Mouse (Mus musculus) lung, adult 2 months (tissue): ENCODE data around the gene Fam78a. TPM values are rescaled to one million over a fixed set of nuclear protein-coding genes. Genes with fewer than 3 reads are reported as not detected.

ENCODE experiments used
- DNase-seq: peaks from one replicate; pipeline ENCODE4 v3.0.0; 2022
- H3K4me1 ChIP-seq: fragments of 200-500 bp; 2 replicates; pipeline ENCODE4 v1.6.1; 2011; ENCODE audit warnings: low read length; ENCODE audit not compliant: control insufficient read depth, insufficient read depth
- H3K4me3 ChIP-seq: fragments of 200-500 bp; replicated peaks from 2 replicates; pipeline ENCODE3; 2011; ENCODE audit warnings: low read depth, mild to moderate bottlenecking, control low read depth, low read length; ENCODE audit errors: extremely low read depth
- CTCF ChIP-seq: fragments of 200-500 bp; IDR thresholded peaks from 2 replicates; pipeline ENCODE4 v1.5.1; 2011; ENCODE audit warnings: mild to moderate bottlenecking, low read length, control low read depth; ENCODE audit not compliant: insufficient read depth
- POLR2A ChIP-seq: fragments of 200-500 bp; IDR thresholded peaks from 2 replicates; pipeline ENCODE4 v1.6.1; 2011; ENCODE audit warnings: low read depth, mild to moderate bottlenecking, control low read depth, low read length, borderline replicate concordance; ENCODE audit errors: extremely low read depth
- WGBS: fragments of 180-500 bp; shearing (Covaris S2); methylation state at CpG from one replicate; pipeline ENCODE4 v1.1.7; 2018; 5-methylcytosine and 5-hydroxymethylcytosine counted together
- polyA plus RNA-seq: library from polyadenylated mRNA; depleted of rRNA; stranded (reverse); fragments of >200 nt; gene quantifications from 2 replicates; pipeline ENCODE4 v1.2.3, GENCODE M21; 2012

The Fam78a gene
- polyA plus RNA-seq, 1 experiment, result 7.5 TPM

- H3K4me1 ChIP-seq, result peaks cover 18% of the 10 kb centered on the region
- 66% methylated on average over 10 of the region's 10 CpGs for WGBS
- no peak overlapping the region for H3K4me3 ChIP-seq
- no peak for DNase-seq
- TF ChIP-seq CTCF, result no peak
- TF ChIP-seq POLR2A, result no peak
Observed at GRCm38 (mm10) chr2:32077744-32078143, 6.9 kb downstream of the Fam78a start.

GRCm38 (mm10) chr2:32075368-32075767, 9.3 kb downstream of the Fam78a start:
- H3K4me1 ChIP-seq, result peaks cover 18% of the 10 kb centered on the region
- H3K4me3 ChIP-seq, result no peak overlapping the region
- DNase-seq, result no peak
- WGBS, result 81% methylated on average over 7 of the region's 7 CpGs
- TF ChIP-seq POLR2A (no peak), CTCF (no peak)

GRCm38 (mm10) chr2:32074404-32074803, 10.3 kb downstream of the Fam78a start:
- 36% methylated on average over 8 of the region's 8 CpGs for WGBS
- DNase-seq, result no peak
- no peak for TF ChIP-seq CTCF
- TF ChIP-seq POLR2A, result no peak
- no peak overlapping the region for H3K4me3 ChIP-seq
- peaks cover 15% of the 10 kb centered on the region for H3K4me1 ChIP-seq

DNA sequence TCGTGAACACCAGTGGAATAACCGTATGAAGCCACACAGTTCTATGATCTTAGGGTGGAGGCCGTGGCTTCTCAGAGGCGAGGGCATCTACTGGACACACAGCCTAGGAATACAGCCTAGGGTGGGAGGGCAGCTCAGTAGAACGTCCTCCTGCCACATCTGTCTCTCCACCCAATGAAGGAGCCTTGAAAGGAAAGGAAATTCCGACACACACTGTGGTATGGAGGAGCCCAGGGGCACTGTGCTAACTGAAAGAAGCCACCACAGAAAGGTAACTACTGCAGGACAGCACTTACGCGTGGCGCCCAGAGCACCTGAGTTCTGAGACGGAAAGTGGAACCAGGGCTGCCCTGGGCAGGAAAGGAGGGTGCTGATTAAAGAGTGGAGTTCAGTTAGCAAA, 13.9 kb downstream of the Fam78a start:
- TF ChIP-seq POLR2A (no peak), CTCF (no peak)
- Histone ChIP-seq H3K4me3 (no peak overlapping the region), H3K4me1 (no peaks in the 10 kb centered on the region; the same call in 1 of the 2 replicates)
- no peak for DNase-seq
- 86% methylated on average over 10 of the region's 10 CpGs for WGBS

- Histone ChIP-seq H3K4me3 (no peak overlapping the region), H3K4me1 (no peaks in the 10 kb centered on the region; the same call in 1 of the 2 replicates)
- TF ChIP-seq CTCF (no peak), POLR2A (no peak)
- DNase-seq, result no peak
- WGBS, result 62% methylated on average over 31 of the region's 31 CpGs
Observed at GRCm38 (mm10) chr2:32068811-32069607, 15.6 kb downstream of the Fam78a start.

DNA sequence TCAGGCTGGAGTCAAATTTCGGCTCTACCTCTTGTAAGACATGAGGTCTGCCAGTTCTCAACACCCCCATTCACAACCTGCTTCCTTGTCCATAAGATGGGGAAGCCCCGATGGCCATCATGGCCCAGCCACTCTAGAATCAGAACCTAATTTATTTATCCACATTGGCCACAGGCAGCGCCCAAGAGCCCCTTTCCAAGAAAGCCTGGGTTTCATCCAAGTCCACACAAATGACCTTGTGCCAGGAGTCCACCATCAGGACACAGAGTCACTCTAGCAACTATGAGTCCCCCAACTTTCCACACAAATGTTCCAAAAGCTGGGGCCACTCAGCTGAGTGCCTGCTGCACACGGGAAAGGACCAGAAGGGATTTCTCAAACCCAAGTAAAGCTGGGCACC, 18.7 kb downstream of the Fam78a start:
- DNase-seq, result no peak
- Histone ChIP-seq H3K4me3 (no peak overlapping the region), H3K4me1 (no peaks in the 10 kb centered on the region; the same call in 1 of the 2 replicates)
- 79% methylated on average over 4 of the region's 4 CpGs for WGBS
- TF ChIP-seq CTCF (no peak), POLR2A (no peak)

GRCm38 (mm10) chr2:32065371-32065791, 19.3 kb downstream of the Fam78a start:
- DNase-seq, result no peak
- Histone ChIP-seq H3K4me3 (no peak overlapping the region), H3K4me1 (no peaks in the 10 kb centered on the region; the same call in 1 of the 2 replicates)
- WGBS, result 63% methylated on average over 5 of the region's 5 CpGs
- no peak for TF ChIP-seq CTCF
- no peak for TF ChIP-seq POLR2A

GRCm38 (mm10) chr2:32064913-32065312, 19.7 kb downstream of the Fam78a start:
- no peak for DNase-seq
- WGBS, result 46% methylated on average over 13 of the region's 13 CpGs
- Histone ChIP-seq H3K4me3 (no peak overlapping the region), H3K4me1 (no peaks in the 10 kb centered on the region; the same call in 1 of the 2 replicates)
- no peak for TF ChIP-seq CTCF
- no peak for TF ChIP-seq POLR2A

GRCm38 (mm10) chr2:32063451-32064151, 21.1 kb downstream of the Fam78a start:
- Histone ChIP-seq H3K4me1 (no peaks in the 10 kb centered on the region; the same call in 1 of the 2 replicates), H3K4me3 (no peak overlapping the region)
- WGBS, result 62% methylated on average over 7 of the region's 7 CpGs
- no peak for DNase-seq
- TF ChIP-seq CTCF (no peak), POLR2A (no peak)
